Mouse (Mus musculus) liver, embryonic 14 days (tissue): ENCODE data around the gene Zbtb38. TPM values are rescaled to one million over a fixed set of nuclear protein-coding genes. Genes with fewer than 3 reads are reported as not detected.

Source experiments
- polyA plus RNA-seq: library from polyadenylated mRNA; depleted of rRNA; stranded (reverse); fragments of >200 nt; gene quantifications from 2 replicates; pipeline ENCODE4 v1.2.3, GENCODE M21; 2012; rRNA removed

Gene Zbtb38
- 0.78 TPM in 2 replicates for polyA plus RNA-seq

DNA sequence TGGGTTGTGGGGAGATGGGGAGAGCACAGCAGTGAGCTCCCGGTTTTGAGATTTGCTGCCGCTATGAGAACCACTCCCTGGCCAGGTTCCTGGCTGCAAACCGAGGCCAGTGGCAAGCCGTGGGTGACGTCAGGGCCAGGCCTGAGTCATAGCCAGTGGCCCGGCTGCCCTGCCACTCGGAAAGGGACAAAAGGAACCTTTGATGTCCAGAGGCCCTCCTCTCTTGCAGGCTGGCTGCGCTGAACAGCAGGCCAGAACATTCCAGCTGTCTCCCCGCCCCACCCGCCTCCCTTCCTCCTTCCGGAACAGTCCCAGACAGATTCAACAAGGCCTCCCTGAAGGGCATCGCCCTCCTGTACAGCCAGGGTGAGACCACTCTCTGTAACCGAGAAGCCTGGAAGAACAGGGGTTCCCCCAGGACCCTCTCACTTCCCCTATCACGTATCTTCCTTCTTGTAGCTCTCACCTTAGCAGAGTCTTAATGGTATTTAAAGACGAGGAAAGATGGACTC lies at the start of gene Zbtb38:
Zbtb38 (minus strand) TSS at position 229 of the 512 bp plus-strand sequence.

Other genes starting within 250 kb of the Zbtb38 start
- 0.01 and 0.02 TPM in 2 replicates for gene Gm28729, start 227.6 kb downstream of the Zbtb38 start, polyA plus RNA-seq
- gene Rasa2, start 121.2 kb downstream of the Zbtb38 start, polyA plus RNA-seq = 0.89 and 1.0 TPM in 2 replicates
- gene Pxylp1, start 139.8 kb upstream of the Zbtb38 start, polyA plus RNA-seq = 1.2 and 1.6 TPM in 2 replicates